Mouse (Mus musculus) cerebellum, adult 9-11 months (tissue): ENCODE data around the gene Wtip.
"Not testable (repeated sequence)": the region's sequence is repeated elsewhere in the genome, so short reads cannot be mapped to it uniquely, and the experiment has no call there.

Source experiments
- DNase-seq: peaks from one replicate; pipeline ENCODE4 v3.0.0; 2022

Gene Wtip

DNA sequence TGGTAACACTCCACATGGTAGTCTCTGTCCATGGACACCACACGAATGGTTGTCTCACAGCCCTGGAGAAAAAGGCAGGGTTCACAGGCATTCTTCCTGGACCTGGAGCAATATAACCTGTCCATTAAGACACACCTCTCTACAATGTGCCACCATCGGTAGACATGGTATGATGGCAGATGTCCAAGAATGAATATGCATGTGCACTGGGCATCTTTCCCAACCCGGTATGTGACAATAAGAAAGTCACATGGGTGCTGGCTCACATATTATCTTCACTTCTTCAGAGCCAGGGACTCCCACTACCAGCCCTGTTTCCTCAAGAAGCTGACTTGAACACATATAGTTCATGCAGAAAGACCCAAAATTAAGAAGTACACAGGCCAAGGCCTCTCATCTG, 16.5 kb downstream of the Wtip start:
- no peak for DNase-seq

DNA sequence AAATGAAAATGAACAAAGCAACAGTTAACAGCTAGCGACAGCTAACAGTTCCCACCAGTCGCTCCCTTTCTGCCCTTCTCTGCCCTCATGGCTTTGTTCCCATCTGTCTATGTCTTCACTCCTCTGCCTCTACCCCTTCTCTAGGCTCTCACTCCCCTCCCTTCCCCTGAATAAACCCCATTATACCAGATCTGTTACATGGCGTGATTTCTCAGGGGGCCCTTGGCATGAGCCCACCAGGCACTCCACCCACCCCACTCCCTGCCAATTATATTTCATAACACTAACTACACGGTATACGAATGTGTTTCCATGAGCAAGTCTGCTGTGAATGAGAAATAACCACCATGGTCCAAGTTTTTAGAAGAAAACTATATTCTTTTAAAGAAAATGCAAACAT, 23.9 kb downstream of the Wtip start:
- DNase-seq: no peak

DNA sequence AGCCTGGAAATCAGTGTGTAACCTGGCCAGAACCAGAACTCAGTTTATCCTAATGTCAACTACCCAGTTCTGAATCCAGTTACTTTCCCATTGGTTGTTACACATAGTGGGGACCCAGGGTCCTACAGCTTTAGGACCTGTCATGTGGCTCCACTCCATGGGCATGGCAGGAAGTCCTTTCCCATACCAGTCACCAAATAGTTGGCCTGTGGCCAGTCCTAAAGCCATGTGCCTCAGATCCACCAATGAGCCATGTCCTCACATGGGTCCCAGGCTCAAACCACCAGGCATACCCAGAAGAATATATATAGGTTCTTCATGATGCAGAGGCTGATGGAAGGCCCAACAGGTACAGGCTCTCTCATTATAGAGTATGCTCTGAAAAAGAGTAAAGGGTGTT, 31.8 kb downstream of the Wtip start:
- no peak for DNase-seq

DNA sequence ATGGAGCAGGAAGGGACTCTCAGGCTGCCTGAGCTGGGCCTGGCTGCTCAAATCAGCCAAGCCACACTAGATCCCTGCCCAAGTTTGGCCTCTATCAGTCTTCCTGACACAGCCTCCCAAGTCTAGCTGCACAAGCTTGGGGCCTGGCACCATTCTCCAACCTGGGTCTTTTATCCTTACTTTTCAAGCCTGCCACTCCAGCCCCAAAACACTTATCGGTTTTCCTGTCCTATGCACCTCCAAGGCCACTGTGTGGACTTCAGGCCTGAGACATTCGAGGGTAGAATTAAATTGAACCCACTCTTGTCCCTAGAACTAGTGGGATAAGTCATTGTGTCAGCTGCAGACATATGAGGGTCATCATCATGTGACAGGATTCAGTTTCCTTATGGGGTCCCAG, 33.1 kb downstream of the Wtip start:
- no peak for DNase-seq

DNA sequence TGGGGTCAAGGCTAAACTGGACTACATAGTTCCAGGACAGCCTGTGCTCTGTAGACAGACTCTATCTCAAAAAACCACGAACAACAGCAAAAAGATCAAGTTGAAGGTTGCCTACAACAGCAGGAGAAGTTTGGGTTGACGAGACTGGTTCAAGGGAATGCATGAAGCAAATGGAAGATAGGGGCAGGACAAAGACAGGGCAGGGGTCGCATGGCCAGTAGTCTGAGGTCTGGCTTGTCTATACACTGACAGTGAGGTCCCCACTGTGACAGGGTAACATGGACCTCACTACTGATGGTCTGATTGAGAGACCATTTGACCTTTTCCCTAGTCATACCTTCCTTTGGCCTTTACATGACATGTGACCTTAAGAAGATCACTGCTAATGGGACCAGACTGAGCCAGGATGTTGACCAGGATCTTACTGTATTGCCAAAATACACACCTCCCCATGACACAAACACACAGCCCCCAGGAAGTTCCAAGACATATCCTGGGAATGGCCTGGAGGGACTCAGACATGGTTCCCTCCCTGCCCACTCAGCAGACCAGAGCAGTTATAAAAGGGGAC, 38.1 kb downstream of the Wtip start, which contains the start of gene Scgb1b30:
Gene Scgb1b30 (plus strand): TSS at position 521 of the 571 bp plus-strand sequence.
- no peak for DNase-seq

DNA sequence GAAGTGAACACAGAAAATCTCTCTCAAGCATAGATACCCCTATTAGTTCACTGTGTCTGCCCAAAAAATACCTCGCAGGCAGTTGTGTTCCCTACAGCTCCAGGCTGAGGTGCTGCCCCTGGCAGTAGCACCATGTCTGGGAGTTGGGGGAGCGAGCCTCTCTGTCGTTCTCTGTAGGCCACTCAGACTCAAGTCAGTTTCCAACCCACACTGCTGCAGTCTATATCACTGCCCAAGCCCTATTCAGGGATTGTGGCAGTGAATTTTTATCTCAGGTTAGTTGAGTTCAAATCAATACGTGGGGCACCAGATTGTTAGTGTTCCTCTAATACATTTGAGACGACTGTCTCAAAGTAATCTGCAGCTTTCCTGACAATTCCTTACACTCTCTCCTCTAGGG, 64.9 kb downstream of the Wtip start:
- DNase-seq: not testable (repeated sequence)
